Mouse (Mus musculus) liver, embryonic 15.5 days (tissue): ENCODE data around the gene Bahcc1. TPM values are rescaled to one million over a fixed set of nuclear protein-coding genes. Genes with fewer than 3 reads are reported as not detected.

Source experiments
- ATAC-seq: fragments of 200-750 bp; cut with Nextera tagmentation; 2 replicates; pipeline ENCODE4 v1.8.0; 2017; ENCODE audit warnings: moderate number of reproducible peaks, mild to moderate bottlenecking, moderate library complexity; ENCODE audit not compliant: insufficient read depth
- H3K27ac ChIP-seq: fragments of 300-500 bp; sonication (generic); replicated peaks from 2 replicates; pipeline ENCODE4 v1.5.1; 2015; ENCODE audit warnings: mild to moderate bottlenecking, inconsistent platforms
- H3K27me3 ChIP-seq: fragments of 300-500 bp; sonication (generic); 2 replicates; pipeline ENCODE4 v1.6.1; 2015; ENCODE audit warnings: mild to moderate bottlenecking, inconsistent platforms
- H3K36me3 ChIP-seq: fragments of 300-500 bp; sonication (generic); replicated peaks from 2 replicates; pipeline ENCODE4 v1.6.1; 2015; ENCODE audit warnings: moderate library complexity, mild to moderate bottlenecking, inconsistent platforms
- H3K4me1 ChIP-seq: fragments of 300-500 bp; sonication (generic); replicated peaks from 2 replicates; pipeline ENCODE4 v1.6.1; 2015; ENCODE audit warnings: inconsistent platforms
- H3K4me2 ChIP-seq: fragments of 300-500 bp; sonication (generic); 2 replicates; pipeline ENCODE4 v1.6.1; 2015; ENCODE audit warnings: moderate library complexity, mild to moderate bottlenecking, inconsistent platforms
- H3K4me3 ChIP-seq: fragments of 300-500 bp; sonication (generic); replicated peaks from 2 replicates; pipeline ENCODE4 v1.5.1; 2015; ENCODE audit warnings: mild to moderate bottlenecking, inconsistent platforms
- H3K9ac ChIP-seq: fragments of 300-500 bp; sonication (generic); 2 replicates; pipeline ENCODE4 v1.6.1; 2015; ENCODE audit warnings: moderate library complexity, mild to moderate bottlenecking, inconsistent platforms
- H3K9me3 ChIP-seq: fragments of 300-500 bp; sonication (generic); replicated peaks from 2 replicates; pipeline ENCODE4 v1.6.1; 2016; ENCODE audit warnings: inconsistent platforms
- WGBS: fragments of 180-500 bp; shearing (Covaris S2); methylation state at CpG from one replicate; pipeline ENCODE4 v1.1.7; 2015; ENCODE audit warnings: mixed read lengths; ENCODE audit not compliant: insufficient replicate concordance; 5-methylcytosine and 5-hydroxymethylcytosine counted together
- polyA plus RNA-seq: library from polyadenylated mRNA; unstranded; fragments of >200 nt; fragmentation: Nextera tagmentation; extraction: Ambion mirVana; gene quantifications from 2 replicates; pipeline ENCODE4 v1.2.1, GENCODE M21; 2015

Gene Bahcc1
- polyA plus RNA-seq, 1 experiment from 2014 or later: 1.0 TPM

DNA sequence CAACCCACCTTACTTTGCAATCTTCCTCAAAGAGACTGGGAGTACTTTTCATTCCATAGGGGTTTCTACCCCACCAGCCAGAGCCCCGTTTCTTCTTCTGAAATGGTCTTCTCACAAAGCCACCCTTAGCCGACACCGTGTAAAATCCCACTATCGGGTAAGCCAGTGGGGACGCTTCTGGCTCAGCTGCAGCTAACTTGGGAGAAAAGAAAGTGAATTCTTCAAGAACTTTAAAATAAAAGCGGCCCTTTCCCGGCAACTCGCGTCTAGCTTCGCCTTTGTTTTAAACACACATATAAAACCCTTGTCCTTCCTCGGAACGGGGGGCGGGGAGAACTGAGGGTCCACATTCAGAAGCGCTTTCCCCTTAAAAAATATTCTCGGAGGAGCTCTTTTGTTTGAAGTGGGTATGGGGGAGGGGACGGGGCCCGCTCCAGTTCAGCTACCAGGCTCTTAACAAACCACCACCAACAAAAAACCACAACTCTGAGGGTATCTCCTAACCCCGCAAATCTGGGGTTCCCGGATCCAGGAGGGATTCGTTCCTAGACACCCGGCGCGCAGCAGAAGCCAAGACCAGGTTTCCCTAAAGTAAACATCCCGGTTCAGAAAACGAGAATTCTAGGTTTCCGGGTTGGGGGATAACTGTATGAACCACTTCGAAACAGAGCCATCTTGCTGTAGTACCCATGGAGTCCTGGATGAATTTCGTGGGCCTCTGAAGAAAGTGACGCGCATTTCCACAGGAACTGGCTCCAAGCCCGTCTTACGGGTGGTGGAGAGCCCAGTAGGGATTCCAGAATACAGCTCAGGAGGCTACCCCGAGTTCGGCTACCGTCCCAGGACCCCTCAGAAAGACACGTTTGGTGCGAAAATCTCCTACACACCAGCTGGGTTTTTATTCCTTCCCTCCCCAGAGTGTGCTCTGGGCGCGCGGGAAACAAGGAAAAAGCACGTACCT is 44.0 kb upstream of the Bahcc1 start:
- Histone ChIP-seq H3K4me3 (peak overlapping the region; percentile 62), H3K4me1 (peaks cover 38% of the 10 kb centered on the region), H3K4me2 (peak overlapping the region; percentile 70), H3K27ac (peak overlapping the region; percentile 69; the same call in 1 of the 2 replicates), H3K9ac (peak overlapping the region; percentile 52), H3K9me3 (no peaks in the 10 kb centered on the region), H3K27me3 (peaks cover 96% of the 10 kb centered on the region), H3K36me3 (no peaks in the 10 kb centered on the region)
- WGBS: under 1% methylated on average over 41 of the region's 41 CpGs
- no peak for ATAC-seq

GRCm38 (mm10) chr11:120189459-120190312 is 43.1 kb upstream of the Bahcc1 start:
- Histone ChIP-seq H3K36me3 (no peaks in the 10 kb centered on the region), H3K9me3 (no peaks in the 10 kb centered on the region), H3K9ac (peak overlapping the region; percentile 52), H3K27me3 (peaks cover 86% of the 10 kb centered on the region), H3K27ac (peak overlapping the region; percentile 69; the same call in 1 of the 2 replicates), H3K4me1 (peaks cover 29% of the 10 kb centered on the region), H3K4me3 (peak overlapping the region; percentile 62), H3K4me2 (peak overlapping the region; percentile 70)
- peak; percentile 84 for ATAC-seq
- WGBS: under 1% methylated on average over 62 of the region's 68 CpGs

DNA sequence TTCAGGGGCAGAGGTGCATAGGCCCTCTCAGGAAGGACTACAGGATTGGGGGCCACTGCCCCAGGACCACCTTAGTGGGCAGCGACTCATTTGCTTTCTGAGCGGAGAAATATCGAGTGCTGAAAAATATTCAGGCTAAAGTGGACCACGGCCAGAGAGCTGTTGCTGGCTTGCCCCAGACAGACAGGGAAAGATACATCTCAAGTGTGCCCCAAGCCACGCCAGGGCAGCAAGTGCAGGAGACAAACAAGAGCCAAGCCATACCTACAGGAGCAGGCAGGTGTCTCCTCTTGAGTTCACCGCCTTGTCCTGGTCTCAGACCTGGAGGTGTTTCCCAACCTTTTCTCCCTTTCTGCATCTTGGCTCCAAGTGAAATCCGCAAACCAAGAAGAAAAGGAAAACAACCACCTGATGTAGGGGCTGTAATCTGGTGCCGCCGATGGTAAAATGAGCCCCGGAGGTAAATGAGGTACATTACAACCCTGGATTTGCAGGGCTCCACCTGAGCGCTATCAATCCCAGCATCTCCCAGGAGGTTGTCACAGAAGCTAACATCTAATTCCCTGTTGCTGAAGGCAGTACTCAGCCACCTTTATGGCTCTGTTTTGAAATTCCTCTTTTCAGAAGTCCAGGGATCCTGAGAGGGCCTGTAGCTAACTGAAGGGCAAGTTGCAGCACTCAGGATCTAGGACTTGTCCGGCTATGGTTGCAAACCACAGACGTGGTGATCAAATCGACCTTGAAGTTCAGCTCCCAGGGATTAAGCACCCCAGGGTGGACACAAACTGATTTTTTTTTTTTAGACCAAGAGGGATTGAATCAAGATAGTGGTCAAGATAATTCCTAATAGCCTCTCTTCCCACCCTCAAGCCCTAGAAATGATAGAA is 42.0 kb upstream of the Bahcc1 start:
- Histone ChIP-seq H3K9me3 (no peaks in the 10 kb centered on the region), H3K4me1 (peaks cover 24% of the 10 kb centered on the region), H3K4me2 (peak overlapping the region; percentile 70), H3K36me3 (no peaks in the 10 kb centered on the region), H3K27ac (0 out of 2 replicates have a peak overlapping the region, but pooled peaks have one; percentile 33), H3K9ac (no peak overlapping the region), H3K4me3 (peak overlapping the region; percentile 62; the same call in 1 of the 2 replicates), H3K27me3 (peaks cover 76% of the 10 kb centered on the region)
- WGBS: 46% methylated on average over 14 of the region's 14 CpGs
- no peak for ATAC-seq

GRCm38 (mm10) chr11:120198831-120199230 is 33.9 kb upstream of the Bahcc1 start:
- Histone ChIP-seq H3K9me3 (no peaks in the 10 kb centered on the region), H3K4me2 (no peak overlapping the region), H3K9ac (no peak overlapping the region), H3K27ac (no peak overlapping the region), H3K4me3 (no peak overlapping the region), H3K36me3 (no peaks in the 10 kb centered on the region), H3K4me1 (no peaks in the 10 kb centered on the region), H3K27me3 (peaks cover 23% of the 10 kb centered on the region)
- no peak for ATAC-seq
- 31% methylated on average over 13 of the region's 13 CpGs for WGBS

DNA sequence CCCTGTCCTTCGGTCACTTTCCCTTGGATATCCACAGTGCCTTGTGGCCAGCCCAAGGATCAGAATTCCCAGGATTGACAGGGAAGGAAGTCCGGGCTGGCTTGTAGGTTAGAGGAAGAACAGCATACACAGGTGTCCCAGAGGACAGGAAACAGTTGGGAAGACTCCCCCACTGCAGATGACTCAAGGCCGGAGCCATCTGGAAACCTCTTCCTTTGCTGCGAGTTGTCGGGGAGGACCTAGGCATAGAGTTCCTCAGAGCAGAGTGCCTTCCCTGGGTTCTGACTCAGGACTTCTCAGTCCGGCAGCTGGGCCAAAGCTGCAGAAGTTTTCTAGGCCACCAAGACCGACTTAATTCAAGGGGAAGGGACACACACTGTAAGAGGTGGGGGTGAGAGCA is 33.0 kb upstream of the Bahcc1 start:
- Histone ChIP-seq H3K27me3 (peaks cover 23% of the 10 kb centered on the region), H3K4me3 (no peak overlapping the region), H3K36me3 (no peaks in the 10 kb centered on the region), H3K4me2 (no peak overlapping the region), H3K4me1 (no peaks in the 10 kb centered on the region), H3K9me3 (no peaks in the 10 kb centered on the region), H3K9ac (no peak overlapping the region), H3K27ac (no peak overlapping the region)
- ATAC-seq: no peak
- WGBS: 44% methylated on average over 7 of the region's 7 CpGs

DNA sequence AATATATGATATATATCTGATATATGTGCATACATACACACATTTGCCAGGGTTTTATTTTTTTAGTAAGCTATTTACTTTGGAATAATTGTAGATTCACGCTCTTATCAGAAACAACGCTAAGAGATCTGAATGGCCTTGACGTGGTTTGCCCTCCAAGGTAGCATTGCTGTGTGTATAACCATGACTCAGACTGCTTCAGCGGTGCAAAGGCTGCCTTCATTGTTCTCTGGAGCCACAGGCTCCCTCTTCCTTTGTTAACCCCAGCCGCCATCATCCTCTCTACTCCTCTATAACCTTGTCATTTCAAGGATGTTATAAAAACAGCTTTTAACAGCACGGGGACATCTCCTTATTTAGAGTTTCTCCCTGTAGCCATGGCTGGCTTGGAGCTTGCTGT is 32.1 kb upstream of the Bahcc1 start:
- Histone ChIP-seq H3K9ac (no peak overlapping the region), H3K4me1 (no peaks in the 10 kb centered on the region), H3K27me3 (peaks cover 23% of the 10 kb centered on the region), H3K4me3 (no peak overlapping the region), H3K27ac (no peak overlapping the region), H3K36me3 (no peaks in the 10 kb centered on the region), H3K9me3 (no peaks in the 10 kb centered on the region), H3K4me2 (no peak overlapping the region)
- ATAC-seq: no peak
- 48% methylated on average over 6 of the region's 6 CpGs for WGBS

DNA sequence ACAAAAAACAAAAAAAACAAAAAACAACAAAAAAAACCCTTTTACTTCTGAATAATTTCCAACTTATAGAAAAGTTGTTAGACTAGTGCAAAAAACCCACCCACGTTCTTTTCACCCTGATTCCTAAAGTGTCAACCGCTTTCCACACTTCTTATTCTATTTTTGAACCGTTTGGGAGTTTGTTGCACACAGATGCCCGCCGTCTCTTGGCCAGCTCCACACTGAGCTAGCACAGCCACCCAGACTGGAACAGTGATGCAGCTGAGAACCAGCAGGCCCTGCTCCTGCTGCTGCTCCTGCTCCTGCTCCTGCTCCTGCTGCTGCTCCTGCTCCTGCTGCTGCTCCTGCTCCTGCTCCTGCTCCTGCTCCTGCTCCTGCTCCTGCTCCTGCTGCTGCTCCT is 28.5 kb upstream of the Bahcc1 start:
- WGBS: 71% methylated on average over 5 of the region's 5 CpGs
- Histone ChIP-seq H3K4me1 (peaks cover 2% of the 10 kb centered on the region; the same call in 1 of the 2 replicates), H3K4me3 (no peak overlapping the region), H3K9ac (no peak overlapping the region), H3K36me3 (no peaks in the 10 kb centered on the region), H3K27me3 (peaks cover 22% of the 10 kb centered on the region), H3K27ac (no peak overlapping the region), H3K4me2 (no peak overlapping the region), H3K9me3 (no peaks in the 10 kb centered on the region)
- no peak for ATAC-seq

- H3K4me1 ChIP-seq: peaks cover 3% of the 10 kb centered on the region; the same call in 1 of the 2 replicates
- no peak overlapping the region for H3K27ac ChIP-seq
- no peak overlapping the region for H3K9ac ChIP-seq
- no peaks in the 10 kb centered on the region for H3K36me3 ChIP-seq
- H3K9me3 ChIP-seq: no peaks in the 10 kb centered on the region
- 56% methylated on average over 9 of the region's 9 CpGs for WGBS
- no peak overlapping the region for H3K4me3 ChIP-seq
- ATAC-seq: no peak
- peaks cover 11% of the 10 kb centered on the region; the same call in 1 of the 2 replicates for H3K27me3 ChIP-seq
- H3K4me2 ChIP-seq: no peak overlapping the region
Measured at GRCm38 (mm10) chr11:120206069-120206668, 26.6 kb upstream of the Bahcc1 start.

GRCm38 (mm10) chr11:120206669-120207090 is 26.1 kb upstream of the Bahcc1 start:
- Histone ChIP-seq H3K27me3 (peaks cover 7% of the 10 kb centered on the region; the same call in 1 of the 2 replicates), H3K27ac (0 out of 2 replicates have a peak overlapping the region, but pooled peaks have one; percentile 24), H3K4me2 (no peak overlapping the region), H3K9ac (no peak overlapping the region), H3K36me3 (no peaks in the 10 kb centered on the region), H3K9me3 (no peaks in the 10 kb centered on the region), H3K4me3 (no peak overlapping the region), H3K4me1 (peaks cover 3% of the 10 kb centered on the region; the same call in 1 of the 2 replicates)
- 49% methylated on average over 5 of the region's 5 CpGs for WGBS
- ATAC-seq: peak; percentile 31; the same call in 1 of the 2 replicates

DNA sequence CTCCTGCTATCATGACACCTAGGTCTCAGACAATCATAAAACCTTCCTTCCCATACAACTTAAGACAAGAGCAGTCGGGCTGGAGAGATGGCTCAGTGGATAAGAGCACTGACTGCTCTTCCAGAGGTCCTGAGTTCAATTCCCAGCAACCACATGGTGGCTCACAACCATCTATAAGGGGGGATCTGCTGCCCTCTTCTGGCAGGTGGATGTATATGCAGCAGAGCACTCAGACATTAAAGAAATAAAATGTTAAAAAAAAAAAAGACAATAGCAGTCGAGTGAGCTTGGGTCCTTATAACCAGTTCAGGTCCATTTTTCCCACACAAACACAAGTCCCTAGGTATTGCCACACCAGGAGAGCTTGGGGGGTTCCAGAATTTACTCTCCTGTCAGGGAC is 23.9 kb upstream of the Bahcc1 start:
- H3K27ac ChIP-seq: no peak overlapping the region
- ATAC-seq: no peak
- WGBS: 42% methylated on average over 2 of the region's 2 CpGs

More for the DNA sequence above, 23.9 kb upstream of the Bahcc1 start:
- H3K36me3 ChIP-seq: no peaks in the 10 kb centered on the region
- peaks cover under 1% of the 10 kb centered on the region; the same call in 1 of the 2 replicates for H3K27me3 ChIP-seq
- no peak overlapping the region for H3K9ac ChIP-seq
- no peak overlapping the region for H3K4me3 ChIP-seq
- no peak overlapping the region for H3K4me2 ChIP-seq
- H3K9me3 ChIP-seq: no peaks in the 10 kb centered on the region
- peaks cover 3% of the 10 kb centered on the region; the same call in 1 of the 2 replicates for H3K4me1 ChIP-seq
